Mouse (Mus musculus): Measurements from ENCODE around the gene Tmem150c. TPM values are rescaled to one million over a fixed set of nuclear protein-coding genes. Genes with fewer than 3 reads are reported as not detected.

Gene Tmem150c
- total RNA-seq, 2 experiments from 2014 or later, result 12.9 to 18.4 TPM

DNA sequence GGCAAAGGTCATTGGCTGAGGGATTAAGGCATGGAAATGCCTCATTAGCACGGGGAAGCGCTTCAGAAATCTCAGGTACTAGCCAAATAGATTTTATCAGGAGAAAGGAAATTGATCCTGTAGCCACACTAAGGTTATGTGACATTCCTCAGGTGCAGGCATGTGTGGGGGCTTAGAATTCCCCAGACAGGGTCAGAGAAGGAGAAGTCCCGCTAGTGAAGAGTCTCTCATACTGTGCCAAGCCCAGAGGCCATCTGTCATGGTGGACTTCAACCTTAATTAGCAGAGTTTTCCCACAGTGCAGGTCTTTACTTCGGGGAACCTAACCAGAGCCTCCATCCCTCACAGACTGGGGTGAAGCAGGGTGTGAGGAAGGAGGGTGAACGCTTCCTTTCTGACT, 62.7 kb downstream of the Tmem150c start:
- DNase-seq, result no peak

DNA sequence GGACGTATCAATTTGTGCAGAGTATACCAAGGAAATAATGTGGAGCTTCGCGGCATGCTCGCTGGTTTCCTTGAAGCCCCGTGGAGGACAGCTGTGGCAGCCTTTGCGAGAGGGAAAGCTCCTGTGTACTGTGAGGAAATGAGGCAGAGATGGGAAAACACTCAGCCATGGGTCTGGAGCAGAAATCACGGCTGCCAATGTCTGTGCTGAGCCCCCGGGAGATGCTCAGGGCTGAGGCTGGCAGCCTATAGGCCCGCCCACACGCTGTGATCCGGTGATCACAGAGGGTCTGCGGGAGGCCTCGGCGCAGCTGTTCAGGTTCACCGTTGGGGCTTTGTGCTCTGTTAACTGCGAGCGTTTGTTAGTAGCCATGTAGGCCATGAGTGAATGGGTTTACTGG, 68.0 kb downstream of the Tmem150c start:
- DNase-seq, result no peak

DNA sequence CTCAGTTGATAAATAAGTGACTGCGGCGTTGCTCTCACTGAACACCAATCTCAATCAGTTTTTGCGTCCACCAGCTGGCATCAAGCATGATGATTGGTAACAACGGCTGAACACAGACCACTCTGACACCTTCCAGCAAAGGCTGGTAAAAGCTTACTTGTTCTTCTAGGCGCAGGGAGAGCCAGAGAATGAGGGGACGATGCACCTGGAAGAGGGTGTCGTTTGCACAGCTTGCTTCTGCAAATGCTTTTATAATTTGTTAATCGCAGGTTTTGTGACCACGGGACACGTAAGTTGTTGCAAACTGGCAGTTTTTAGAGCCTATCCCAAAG, 68.4 kb downstream of the Tmem150c start:
- no peak for DNase-seq

DNA sequence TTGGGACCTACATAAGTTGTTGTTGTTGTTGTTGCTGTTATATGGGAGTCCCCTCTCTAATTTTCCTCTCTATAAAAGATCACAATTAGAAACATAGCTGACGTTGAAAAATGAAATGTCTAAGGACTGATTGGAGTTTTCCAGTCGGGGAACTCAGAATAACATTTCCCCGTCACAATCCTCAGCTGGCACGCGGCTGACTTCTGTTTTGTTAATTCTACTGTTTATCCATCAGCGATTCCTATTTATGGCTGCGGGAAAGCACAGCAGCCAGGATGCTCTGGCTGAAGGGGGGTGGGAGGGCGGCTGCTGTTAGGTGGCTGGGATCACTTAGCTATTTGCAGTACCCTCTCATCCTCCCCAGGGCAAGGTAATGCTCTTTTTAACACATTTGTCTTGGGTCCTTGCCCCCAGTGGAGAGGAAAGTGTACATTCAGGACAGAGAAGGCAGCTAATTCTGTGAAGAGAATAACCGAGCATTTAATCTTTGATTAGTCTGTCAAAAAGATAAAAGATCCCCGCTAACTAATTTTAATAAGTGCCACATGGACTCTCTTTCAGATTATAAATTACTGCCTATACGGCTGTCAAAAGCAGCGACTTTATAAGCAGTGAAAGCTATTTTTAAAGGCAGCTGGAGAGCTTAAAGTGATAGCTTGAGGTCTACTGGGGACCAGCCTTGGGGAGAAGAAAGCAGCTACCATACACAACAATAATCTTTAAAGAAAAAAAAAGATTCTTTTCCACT, 68.9 kb downstream of the Tmem150c start:
- DNase-seq, result no peak

DNA sequence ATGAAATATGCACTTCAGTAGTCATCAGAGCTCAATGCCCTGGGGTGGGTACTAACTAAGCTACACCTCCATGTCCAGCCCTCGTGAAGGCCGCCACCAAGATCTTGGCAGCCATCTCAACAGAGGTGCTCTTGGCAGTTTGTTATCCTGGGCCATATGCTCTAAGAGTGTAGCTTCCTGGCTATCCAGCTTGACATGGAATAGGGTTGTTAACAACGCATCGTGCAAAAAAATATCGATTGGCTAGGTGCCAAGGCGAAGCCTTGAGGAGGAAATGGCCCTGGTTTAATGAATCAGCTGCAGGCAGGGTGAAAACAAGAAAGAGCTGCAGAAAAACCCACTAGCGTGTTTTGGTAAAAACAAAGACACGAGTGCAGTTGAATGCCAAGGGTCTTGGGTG, 74.5 kb downstream of the Tmem150c start:
- DNase-seq, result peak; percentile 52

DNA sequence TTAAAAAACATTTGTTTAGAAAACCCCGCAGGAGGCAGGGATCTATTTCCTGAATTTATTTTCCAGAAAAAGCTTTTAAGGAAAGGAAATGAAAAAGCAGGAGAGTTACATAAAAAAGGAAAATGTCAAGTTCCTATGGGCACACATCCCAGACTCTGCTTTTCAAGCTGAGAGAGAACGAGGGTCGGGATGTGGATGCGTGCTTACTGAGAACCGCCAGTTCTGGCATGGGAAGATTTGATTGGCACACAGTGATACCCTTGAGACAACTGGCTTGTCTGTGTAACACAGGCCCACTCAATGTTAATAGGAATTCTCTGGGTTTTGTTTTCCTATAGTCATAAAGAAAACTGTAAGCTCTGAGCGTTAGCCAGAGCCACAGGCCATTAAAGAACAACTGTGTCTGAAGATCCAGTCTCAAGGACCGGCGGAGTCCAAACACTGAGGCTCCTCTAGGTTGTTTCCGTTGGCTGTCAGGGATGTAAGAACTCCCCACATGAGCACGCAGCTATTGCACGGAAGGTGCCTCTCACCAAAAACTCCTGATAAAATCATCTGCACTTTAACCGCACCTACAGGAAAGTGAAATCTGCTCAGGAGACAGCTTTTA, 75.5 kb downstream of the Tmem150c start:
- DNase-seq, result no peak

DNA sequence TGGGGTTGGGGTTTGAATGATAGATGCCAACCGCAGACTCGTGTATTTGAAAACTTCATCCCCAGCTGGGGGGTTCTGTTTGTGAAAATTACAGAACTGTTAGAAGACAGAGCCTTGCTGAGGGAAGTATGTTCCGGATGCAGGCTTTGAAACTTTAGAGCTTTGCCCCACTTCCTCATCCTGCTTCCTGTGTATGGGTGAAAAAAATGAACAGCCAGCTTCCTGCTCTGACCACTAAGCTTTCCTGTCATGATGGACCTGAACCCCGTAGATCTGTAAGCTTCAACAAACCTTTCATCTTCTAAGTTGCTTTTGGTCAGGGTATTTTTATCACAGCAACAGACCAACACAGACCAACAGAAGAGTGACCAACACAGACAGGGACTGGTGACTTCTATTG, 77.6 kb downstream of the Tmem150c start:
- no peak for DNase-seq

DNA sequence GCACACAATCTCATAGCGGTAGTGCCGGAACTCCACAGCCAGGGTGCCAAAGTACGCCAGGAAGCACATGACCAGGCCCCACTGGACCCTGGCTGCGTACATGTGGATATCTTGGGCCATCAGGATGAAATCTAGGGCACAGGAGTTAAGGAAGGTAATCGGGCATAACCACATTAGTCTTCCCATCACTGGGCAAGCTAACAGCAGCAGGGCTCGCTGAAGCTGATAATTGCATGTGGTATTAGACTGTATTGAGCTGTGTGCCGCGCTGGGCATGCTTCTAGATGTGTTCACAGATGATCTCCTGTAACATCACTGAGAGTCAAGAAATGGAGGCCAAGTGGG, 79.7 kb downstream of the Tmem150c start:
- no peak for DNase-seq

DNA sequence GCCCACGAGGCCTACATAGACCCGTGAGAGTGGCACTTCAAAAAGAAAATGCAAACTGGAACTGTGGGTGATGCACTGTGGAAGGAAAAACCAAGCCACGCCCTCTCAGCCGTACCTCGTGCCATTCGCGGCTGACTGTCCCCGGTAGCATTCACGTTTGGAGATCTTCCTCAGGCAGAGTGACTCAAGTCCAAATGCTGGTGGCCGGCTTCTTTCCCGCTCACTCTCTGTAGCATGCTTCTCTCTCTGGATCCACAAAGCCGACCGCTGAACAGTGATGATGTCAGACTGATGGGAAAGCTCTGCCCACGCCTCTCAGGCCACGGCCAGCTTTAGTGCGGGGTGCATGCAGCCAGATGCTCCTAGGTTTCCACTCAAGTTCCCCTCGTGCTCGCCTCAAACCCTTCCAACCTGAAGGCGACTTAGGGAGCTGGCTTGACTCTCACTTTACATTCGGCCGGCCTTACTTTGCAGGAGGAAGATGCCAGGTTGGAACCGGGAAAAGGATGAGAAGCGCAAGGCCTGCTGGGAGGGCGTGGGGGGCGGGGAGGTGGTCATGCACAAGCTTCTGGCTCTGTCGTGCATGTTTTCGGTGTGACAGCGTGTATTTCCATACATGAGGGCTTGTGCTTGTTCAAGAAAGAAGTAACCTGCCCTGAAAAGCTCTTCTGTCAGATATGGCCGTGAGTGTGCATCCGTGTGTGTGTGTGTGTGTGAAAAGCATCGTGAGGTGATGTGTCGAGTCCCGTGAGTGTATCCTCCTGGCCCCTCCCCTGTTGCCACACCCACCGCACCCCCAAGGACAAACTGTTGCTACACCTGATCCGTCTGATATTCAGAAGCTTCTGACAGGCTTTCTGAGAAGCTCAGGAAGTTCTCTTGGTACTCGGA, 80.3 kb downstream of the Tmem150c start:
- DNase-seq, result peak; percentile 21

DNA sequence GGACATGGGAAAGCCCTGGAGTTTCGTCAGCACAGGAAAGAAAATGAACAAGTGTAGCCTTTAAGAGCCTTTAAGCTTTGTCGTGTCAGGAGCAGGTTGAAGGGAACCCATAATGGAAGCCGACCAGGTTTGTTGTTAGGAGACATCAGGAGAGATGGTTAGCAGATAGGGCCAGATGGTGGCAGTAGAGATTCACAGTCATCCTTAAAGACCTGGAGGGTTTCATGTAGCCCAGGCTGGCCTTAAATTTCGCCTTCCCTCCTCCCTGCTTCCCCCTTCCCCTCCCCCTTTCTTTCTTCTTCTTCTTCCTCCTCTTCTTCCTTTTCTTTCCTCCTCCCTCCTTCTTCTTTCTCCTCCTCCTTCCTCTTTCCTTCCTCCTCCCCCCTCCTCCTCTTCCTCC, 85.0 kb downstream of the Tmem150c start:
- DNase-seq, result no peak

DNA sequence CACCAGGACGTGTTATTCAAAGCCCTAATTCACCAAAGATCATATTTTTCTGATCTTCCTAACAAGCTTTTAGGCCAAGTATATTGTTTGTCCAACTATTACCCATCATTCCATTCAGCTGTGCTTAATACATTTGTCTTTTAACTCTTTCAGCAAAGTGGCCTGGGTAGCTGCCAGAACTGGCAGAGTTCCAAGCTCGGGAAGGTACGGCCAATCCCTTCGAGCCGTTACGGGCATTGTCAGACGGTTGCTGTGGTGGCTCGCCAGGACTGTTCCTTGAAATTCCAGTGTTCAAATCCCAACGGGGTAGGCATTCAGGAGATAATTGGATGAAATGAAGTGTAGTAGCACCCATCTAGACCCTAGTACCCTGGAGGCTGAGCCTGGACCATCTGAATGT, 87.1 kb downstream of the Tmem150c start:
- no peak for DNase-seq

DNA sequence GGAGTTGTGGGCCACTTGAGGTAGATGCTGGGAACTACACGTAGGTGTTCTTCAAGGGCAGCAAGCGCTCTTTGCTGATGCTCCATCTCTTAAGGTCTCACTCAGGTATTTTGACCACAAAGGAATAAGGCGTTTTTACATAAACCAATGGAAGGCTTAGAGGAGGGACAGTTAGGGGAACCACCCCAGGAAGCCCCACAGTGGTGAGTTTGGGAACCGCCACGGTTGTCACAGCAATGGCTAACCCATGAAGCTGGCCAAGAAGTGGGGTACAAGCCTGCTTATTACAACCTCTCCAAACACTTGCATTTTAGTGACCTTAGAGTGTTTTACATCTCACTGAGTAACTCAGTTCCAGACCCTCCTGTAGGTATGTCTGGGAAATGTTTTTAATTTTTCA, 88.1 kb downstream of the Tmem150c start:
- DNase-seq, result no peak

DNA sequence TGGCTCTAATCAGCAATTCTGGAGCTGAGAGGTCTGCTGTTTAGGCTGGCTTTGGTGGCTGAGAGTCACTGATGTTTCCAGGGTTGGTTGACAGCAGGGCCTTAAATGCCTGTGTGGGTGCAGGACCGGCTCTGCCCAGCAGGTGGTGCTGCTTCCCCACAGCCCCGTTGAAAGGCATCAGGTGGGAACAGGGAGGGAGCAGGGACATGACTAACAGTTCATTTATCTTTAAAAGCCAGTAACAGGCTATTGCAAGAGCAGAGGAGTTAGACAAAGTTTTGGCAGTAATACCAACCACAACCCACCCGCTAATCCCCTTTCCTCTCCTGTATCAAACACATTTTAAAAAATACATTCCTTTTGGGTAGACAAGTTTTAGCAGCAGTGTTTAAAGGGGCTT, 89.4 kb downstream of the Tmem150c start:
- DNase-seq, result peak; percentile 94

DNA sequence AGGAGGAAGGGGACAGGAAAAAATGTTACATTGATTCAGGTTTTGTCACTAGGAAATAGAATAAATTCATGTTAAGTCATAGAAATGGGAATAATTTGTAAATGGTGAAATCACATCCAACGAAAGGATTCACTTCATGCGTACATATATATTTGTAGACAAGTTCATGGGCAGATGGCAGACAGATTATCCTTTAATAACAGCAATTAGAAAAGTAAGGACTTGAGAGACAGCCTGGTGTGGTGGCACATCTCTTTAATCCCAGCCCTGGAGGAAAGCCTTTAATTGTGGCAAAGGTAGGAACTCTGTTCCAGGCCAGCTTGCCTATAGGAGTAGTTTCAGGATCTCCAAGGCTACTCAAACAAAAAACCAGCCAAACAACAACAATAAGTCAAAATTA, 90.1 kb downstream of the Tmem150c start:
- no peak for DNase-seq

DNA sequence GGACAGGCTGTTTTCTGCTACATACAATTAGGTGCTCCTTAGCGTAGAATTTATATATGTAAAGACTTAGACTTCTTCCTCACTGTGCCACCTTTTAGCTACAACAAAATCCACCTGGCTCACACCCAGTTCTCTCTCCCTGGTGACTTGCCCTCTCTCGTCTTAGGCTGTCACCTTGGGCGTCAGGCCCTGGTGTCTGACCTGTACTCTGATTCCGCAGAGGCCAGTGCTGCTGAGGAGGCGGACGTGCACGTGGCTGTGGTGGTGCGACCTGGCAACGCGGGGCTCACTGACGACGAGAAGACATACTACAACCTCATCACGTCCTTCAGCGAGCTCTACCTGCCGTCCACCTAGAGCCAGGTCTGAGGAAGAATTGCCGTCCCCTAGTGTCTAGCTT, 92.0 kb downstream of the Tmem150c start:
- DNase-seq, result peak; percentile 57

DNA sequence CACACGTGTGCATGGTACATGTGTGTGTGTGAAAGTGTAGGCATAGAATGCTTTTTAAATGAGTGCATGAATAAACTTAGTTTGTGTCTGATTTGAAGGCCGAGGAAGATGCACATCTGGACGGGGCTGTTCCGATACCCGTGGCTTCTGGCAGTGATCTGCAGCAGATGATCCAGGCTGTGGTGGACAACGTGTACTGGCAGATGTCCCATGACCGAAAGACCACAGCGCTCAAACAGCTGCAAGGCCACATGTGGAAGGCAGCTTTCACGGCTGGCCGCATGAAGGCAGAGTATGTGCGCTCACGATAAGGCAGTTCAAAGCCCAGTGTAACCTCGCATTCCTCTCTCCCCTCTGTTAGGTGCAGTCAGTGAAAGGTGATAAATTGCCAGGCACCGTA, 98.7 kb downstream of the Tmem150c start:
- no peak for DNase-seq

DNA sequence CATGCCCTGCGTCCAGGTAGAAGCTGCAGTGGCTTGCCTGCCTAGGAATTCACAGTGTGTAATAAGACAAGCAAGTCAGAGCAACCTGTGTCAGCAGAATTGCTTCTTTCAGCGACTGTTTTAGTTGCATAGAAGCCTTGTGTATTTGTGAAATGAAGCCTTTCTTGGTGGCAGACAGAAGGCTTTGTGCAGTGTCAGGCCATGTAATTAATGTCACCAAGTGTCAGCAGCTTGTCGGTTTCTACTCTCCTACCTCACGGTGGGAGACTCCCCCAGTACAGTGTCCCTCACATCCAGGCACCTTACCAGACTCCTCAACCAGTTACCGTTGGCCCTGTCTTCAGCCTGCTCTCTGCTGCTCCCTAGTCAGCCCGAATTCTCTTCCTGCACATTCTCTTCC, 100.3 kb downstream of the Tmem150c start:
- no peak for DNase-seq

DNA sequence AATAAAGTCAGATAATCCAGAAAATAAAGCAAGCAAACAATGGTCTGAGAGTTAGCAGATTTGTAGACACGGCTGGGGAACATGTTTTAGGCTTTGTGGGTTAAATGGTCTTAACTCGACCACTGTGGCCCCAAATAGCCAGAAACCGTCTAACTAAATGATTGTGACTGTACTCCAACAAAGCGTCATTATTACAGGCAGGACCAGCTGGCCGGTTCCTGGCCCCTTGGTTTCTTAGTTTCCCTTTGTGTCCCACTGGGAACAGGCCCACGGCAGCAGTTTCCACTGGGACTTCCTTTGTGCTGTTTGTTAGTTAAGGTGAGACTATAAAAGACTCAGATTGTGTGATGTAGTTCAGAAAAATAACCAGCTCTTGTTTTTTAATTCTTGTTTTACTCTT, 100.9 kb downstream of the Tmem150c start:
- no peak for DNase-seq

DNA sequence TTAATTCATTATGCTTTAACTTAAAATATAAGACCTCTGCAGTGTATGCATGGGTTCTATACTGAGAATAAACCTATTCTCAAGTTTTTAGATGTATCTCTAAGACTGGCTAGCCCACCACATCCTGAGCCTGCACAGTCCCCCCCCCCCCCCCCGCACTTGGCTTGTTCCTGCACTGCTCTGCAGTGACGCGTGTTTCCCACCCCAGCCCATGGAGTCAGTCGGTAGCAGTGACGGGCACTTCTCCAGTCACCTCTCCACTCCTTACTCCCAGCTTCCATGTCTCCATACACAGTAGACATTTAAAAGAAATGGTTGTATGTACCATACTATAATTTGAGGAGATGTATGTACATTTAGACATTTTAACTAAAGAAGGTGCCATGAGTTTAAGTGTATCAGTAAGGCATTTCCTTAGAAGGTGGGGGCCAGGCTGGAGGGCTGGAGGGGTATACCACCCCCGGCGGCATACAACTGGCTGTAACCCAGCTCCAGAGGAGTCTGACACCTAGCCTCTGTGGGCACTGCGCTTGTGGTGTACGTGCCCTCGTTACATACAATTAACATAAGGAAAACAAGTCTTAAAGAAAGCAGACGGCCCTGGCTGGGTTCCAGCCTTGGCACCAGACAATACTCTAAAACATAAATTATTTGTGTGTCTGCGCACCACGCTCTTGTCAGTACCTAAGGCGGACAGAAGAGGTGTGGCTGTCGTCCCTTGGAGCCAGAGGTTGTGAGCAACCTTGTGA, 102.0 kb downstream of the Tmem150c start:
- DNase-seq, result no peak

DNA sequence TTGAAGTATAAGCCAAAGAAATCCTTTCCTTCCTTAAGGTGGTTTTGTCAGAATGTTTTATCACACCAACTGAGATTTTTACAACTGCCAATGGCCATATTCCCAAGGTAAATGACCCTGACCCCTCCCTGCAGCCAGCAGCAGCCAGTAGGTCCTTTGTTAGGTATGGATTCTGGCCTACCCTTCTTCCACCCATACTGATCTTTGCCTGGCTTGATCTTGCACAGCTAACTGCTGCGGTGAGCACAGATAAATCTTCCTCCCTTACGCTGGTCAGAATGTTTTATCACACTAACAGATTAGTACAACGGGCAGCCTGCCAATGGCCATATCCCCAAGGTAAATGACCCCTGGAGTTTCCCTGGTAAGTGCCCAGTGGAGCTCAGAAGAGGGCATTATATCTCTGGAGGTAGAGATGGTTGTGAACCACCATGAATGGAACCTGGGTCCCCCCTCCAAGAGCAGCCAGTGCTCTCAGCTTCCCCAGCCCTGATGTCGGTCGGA, 103.7 kb downstream of the Tmem150c start:
- DNase-seq, result peak; percentile 66

DNA sequence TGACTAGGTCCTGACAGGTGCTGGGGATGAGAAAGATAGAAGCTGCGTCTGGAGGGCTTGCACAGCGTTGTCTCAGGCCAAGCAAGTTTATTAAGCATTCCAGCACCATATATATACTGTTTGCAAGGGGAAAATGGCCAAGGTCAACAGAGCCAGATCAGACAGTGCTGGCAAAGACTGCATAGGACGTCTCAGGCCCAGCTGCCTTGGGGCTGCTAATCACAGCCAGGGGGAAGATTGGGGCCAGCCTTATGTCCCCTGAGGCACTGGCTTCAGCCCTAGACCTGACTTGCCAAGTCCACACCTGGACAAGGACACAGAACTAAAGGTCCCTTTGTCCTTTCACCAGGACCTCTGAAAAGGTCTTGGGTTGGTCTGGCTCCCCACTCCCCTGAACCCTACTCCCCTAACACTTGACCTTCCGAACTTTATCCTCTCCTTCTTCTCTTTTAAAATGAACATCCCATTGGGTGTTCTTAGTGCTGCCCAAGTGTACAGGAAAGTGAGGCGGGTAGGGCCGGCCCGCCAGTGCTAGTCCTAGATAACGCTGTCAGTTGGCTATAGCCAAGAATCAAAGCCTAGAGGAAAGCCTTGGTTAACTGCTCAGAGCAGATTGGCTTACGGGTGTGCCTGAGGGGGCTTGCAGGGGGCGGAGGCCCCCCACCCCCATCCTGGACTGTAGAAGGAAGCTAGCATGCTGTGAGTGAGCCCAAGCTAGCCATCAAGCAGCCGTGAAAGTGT, 104.6 kb downstream of the Tmem150c start:
- DNase-seq, result no peak

DNA sequence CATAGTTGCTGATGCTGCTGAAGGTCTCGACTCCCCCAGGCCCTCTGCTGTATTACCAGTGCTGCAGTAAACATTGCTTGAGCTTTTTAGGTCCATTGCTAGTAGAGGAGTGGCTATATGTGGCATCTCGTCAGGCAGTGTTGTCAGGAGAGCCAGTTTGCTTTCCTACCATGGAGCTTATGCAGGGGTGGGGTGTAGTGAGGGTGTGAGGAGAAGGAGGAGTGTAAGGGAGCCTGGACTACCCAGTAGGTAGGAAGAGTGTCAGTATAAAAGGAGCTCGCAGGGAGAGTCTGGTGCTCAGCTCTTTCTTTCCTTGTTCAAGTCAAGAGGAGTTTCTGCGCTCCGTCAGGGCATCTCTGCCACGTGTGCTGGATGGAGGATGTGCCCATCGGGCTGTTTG, 106.9 kb downstream of the Tmem150c start:
- DNase-seq, result no peak
